Mouse (Mus musculus): ENCODE measurements around the gene Olfr995. TPM values are rescaled to one million over a fixed set of nuclear protein-coding genes. Genes with fewer than 3 reads are reported as not detected.

Gene Olfr995
- polyA plus RNA-seq (2012; rRNA removed) = not detected in 2 replicates
- polyA plus RNA-seq (2014; fragmentation: Nextera tagmentation; extraction: Ambion mirVana) = not detected in 2 replicates

DNA sequence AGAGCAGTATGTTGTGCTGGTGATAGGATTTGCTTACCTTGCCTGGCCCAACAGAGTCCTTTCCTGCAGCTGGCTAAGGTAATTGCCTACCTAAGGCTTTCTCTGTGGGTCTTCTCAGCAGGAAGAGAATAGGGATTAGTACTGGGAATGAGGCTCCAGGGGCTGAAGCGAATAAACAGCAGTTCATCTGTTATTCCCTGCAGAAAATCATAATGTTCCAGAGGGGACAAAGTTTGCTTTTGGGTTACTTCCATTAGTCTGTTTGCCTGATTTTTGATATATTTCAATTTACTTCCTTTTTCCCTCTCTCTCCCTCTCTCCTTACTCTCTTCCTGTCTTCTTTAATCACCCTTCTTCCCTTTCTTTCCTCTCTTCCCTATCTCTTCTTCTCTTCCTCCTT, at the start of gene Olfr995:
Gene Olfr995, minus strand, starts transcription at position 101 of the 400 bp plus-strand sequence.
- TF ChIP-seq EP300 (IDR thresholded peaks at IDR 0.05; ENCODE audit: low read depth) (no peak), CTCF (IDR thresholded peaks at IDR 0.05; ENCODE audit: low read depth) (no peak)
- Histone ChIP-seq H3K9ac (replicated peaks) (no peak within 1 kb of the TSS), H3K27ac (no peak within 1 kb of the TSS), H3K27me3 (ENCODE audit: control insufficient read depth, insufficient read depth, low read length) (no peaks in the 10 kb centered on the region), H3K4me3 (ENCODE audit: insufficient read depth in 1 of 2, low read depth in 2 of 2, low read length in 2 of 2) (no peak within 1 kb of the TSS), H3K36me3 (replicated peaks; ENCODE audit: control insufficient read depth, insufficient read depth, low read depth) (no peaks in the 10 kb centered on the region), H3K9me3 (ENCODE audit: control insufficient read depth, low read length) (no peaks in the 10 kb centered on the region), H3K4me2 (ENCODE audit: low read depth) (no peak within 1 kb of the TSS), H3K4me1 (replicated peaks; ENCODE audit: control insufficient read depth in 2 of 2, insufficient read depth in 2 of 2, low read length in 1 of 2) (no peaks in the 10 kb centered on the region)
- no peak for DNase-seq (ENCODE audit: low read depth in 3 of 3, low spot score in 3 of 3)
- WGBS (ENCODE audit: insufficient replicate concordance) = 19% methylated on average over 1 of the region's 1 CpGs
- ATAC-seq (ENCODE audit: insufficient read depth) = no peak

DNA sequence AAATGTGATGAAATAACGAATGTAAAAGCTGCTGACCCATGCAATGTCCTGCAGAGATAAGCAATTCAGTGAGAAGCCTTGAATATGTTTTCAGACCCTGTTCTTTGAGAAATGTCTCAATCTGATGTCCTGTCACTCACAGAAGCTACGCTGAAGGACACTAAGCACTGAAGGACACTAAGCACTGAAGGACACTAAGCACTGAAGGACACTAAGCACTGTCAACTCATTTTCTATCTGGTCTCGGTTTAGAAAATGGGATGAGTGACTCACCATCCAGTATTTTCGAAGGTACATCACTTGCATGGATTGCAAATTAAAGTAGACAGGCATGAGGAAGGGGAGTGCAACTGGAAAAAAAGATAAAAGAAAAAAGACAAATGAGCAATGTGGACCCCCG, 47.0 kb upstream of the Olfr995 start:
- H3K4me3 ChIP-seq (ENCODE audit: insufficient read depth in 1 of 2, low read depth in 2 of 2, low read length in 2 of 2) = no peak overlapping the region
- H3K4me1 ChIP-seq (replicated peaks; ENCODE audit: control insufficient read depth in 2 of 2, insufficient read depth in 2 of 2, low read length in 1 of 2) = no peaks in the 10 kb centered on the region
- 41% methylated on average over 5 of the region's 5 CpGs for WGBS (ENCODE audit: insufficient replicate concordance)
- H3K27ac ChIP-seq = no peak overlapping the region
- no peak for ATAC-seq (ENCODE audit: insufficient read depth)
- no peaks in the 10 kb centered on the region for H3K36me3 ChIP-seq (replicated peaks; ENCODE audit: control insufficient read depth, insufficient read depth, low read depth)
- DNase-seq (ENCODE audit: low read depth in 3 of 3, low spot score in 3 of 3) = no peak
- H3K9ac ChIP-seq (replicated peaks) = no peak overlapping the region
- TF ChIP-seq EP300 (IDR thresholded peaks at IDR 0.05; ENCODE audit: low read depth) (no peak), CTCF (IDR thresholded peaks at IDR 0.05; ENCODE audit: low read depth) (no peak)
- H3K27me3 ChIP-seq (ENCODE audit: control insufficient read depth, insufficient read depth, low read length) = no peaks in the 10 kb centered on the region
- H3K9me3 ChIP-seq (ENCODE audit: control insufficient read depth, low read length) = no peaks in the 10 kb centered on the region
- H3K4me2 ChIP-seq (ENCODE audit: low read depth) = no peak overlapping the region

DNA sequence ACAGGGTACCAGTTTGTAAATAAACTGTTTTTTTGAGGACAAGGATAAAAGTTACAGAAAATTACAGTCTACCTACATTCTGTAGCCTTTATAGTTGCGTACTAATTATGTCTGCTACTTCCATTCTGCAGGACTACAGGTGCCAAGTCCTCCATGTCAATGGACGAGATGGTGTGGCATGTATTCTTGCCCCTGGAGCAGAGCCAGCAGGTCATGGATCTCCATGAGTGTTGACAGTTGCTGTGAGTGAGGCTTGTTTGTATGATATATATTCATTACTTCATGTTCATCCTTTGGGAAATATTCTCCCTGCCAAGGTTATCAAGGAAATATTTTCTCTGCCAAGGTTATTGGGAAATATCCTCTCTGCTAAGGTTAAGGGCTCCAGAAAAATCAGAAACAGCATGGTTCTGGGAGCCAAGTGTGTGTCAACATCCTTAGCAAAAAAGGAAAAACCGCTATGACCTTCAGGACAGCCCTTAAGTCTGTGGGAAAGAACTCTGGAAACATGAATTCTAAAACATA, 23.4 kb upstream of the Olfr995 start:
- no peak for TF ChIP-seq CTCF (IDR thresholded peaks at IDR 0.05; ENCODE audit: low read depth)
- no peak for TF ChIP-seq EP300 (IDR thresholded peaks at IDR 0.05; ENCODE audit: low read depth)
- Histone ChIP-seq H3K4me1 (replicated peaks; ENCODE audit: control insufficient read depth in 2 of 2, insufficient read depth in 2 of 2, low read length in 1 of 2) (no peaks in the 10 kb centered on the region), H3K36me3 (replicated peaks; ENCODE audit: control insufficient read depth, insufficient read depth, low read depth) (no peaks in the 10 kb centered on the region), H3K9ac (replicated peaks) (no peak overlapping the region), H3K27me3 (ENCODE audit: control insufficient read depth, insufficient read depth, low read length) (no peaks in the 10 kb centered on the region), H3K9me3 (ENCODE audit: control insufficient read depth, low read length) (no peaks in the 10 kb centered on the region), H3K4me3 (ENCODE audit: insufficient read depth in 1 of 2, low read depth in 2 of 2, low read length in 2 of 2) (no peak overlapping the region), H3K27ac (no peak overlapping the region), H3K4me2 (ENCODE audit: low read depth) (no peak overlapping the region)
- DNase-seq (ENCODE audit: low read depth in 3 of 3, low spot score in 3 of 3) (no peak), ATAC-seq (ENCODE audit: insufficient read depth) (no peak)
- WGBS (ENCODE audit: insufficient replicate concordance) = 42% methylated on average over 3 of the region's 3 CpGs

- no peak overlapping the region for H3K27ac ChIP-seq
- no peaks in the 10 kb centered on the region for H3K4me1 ChIP-seq (replicated peaks; ENCODE audit: control insufficient read depth in 2 of 2, insufficient read depth in 2 of 2, low read length in 1 of 2)
- no peaks in the 10 kb centered on the region for H3K36me3 ChIP-seq (replicated peaks; ENCODE audit: control insufficient read depth, insufficient read depth, low read depth)
- ATAC-seq (ENCODE audit: insufficient read depth) (no peak), DNase-seq (ENCODE audit: low read depth in 3 of 3, low spot score in 3 of 3) (no peak)
- H3K4me3 ChIP-seq (ENCODE audit: insufficient read depth in 1 of 2, low read depth in 2 of 2, low read length in 2 of 2) = no peak overlapping the region
- H3K4me2 ChIP-seq (ENCODE audit: low read depth) = no peak overlapping the region
- H3K9me3 ChIP-seq (ENCODE audit: control insufficient read depth, low read length) = no peaks in the 10 kb centered on the region
- no peaks in the 10 kb centered on the region for H3K27me3 ChIP-seq (ENCODE audit: control insufficient read depth, insufficient read depth, low read length)
- no peak overlapping the region for H3K9ac ChIP-seq (replicated peaks)
- TF ChIP-seq EP300 (IDR thresholded peaks at IDR 0.05; ENCODE audit: low read depth) (no peak), CTCF (IDR thresholded peaks at IDR 0.05; ENCODE audit: low read depth) (no peak)
These were observed 893 bp downstream of the Olfr995 start for GRCm38 (mm10) chr2:85442546-85442945.

DNA sequence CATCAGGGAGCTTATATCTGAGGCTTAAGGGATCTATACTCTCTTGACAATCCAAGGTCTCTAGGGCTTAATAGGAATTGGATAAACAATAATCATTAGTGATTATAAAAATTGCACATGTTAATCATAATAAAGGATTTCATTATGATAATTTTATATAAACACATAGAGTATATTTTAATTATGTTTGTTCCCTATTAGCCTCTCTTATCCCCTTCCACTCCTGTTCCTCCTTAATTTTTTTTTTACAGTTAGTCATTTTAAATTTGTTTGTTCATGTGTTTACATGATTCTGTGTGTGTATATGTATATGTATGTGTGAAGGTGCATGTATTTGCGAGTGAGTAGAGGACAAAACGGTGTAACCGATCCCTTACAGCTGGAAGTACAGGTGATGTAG, 7.1 kb downstream of the Olfr995 start, which contains the start of gene Olfr994:
Gene Olfr994, minus strand, starts transcription at position 101 of the 400 bp plus-strand sequence.
- no peaks in the 10 kb centered on the region for H3K36me3 ChIP-seq (replicated peaks; ENCODE audit: control insufficient read depth, insufficient read depth, low read depth)
- no peaks in the 10 kb centered on the region for H3K9me3 ChIP-seq (ENCODE audit: control insufficient read depth, low read length)
- DNase-seq (ENCODE audit: low read depth in 3 of 3, low spot score in 3 of 3) = no peak
- no peak within 1 kb of the TSS for H3K9ac ChIP-seq (replicated peaks)
- H3K4me1 ChIP-seq (replicated peaks; ENCODE audit: control insufficient read depth in 2 of 2, insufficient read depth in 2 of 2, low read length in 1 of 2) = no peaks in the 10 kb centered on the region
- H3K4me3 ChIP-seq (ENCODE audit: insufficient read depth in 1 of 2, low read depth in 2 of 2, low read length in 2 of 2) = no peak within 1 kb of the TSS
- H3K27ac ChIP-seq = no peak within 1 kb of the TSS
- ATAC-seq (ENCODE audit: insufficient read depth) = no peak
- no peak for TF ChIP-seq CTCF (IDR thresholded peaks at IDR 0.05; ENCODE audit: low read depth)
- no peak for TF ChIP-seq EP300 (IDR thresholded peaks at IDR 0.05; ENCODE audit: low read depth)
- no peak within 1 kb of the TSS for H3K4me2 ChIP-seq (ENCODE audit: low read depth)
- no peaks in the 10 kb centered on the region for H3K27me3 ChIP-seq (ENCODE audit: control insufficient read depth, insufficient read depth, low read length)
- 67% methylated on average over 3 of the region's 3 CpGs for WGBS (ENCODE audit: insufficient replicate concordance)
